Mouse (Mus musculus): Measurements from ENCODE around the gene Usp48. TPM values are rescaled to one million over a fixed set of nuclear protein-coding genes. Genes with fewer than 3 reads are reported as not detected.

The Usp48 gene
- polyA plus RNA-seq, 1 experiment = 26.7 TPM

DNA sequence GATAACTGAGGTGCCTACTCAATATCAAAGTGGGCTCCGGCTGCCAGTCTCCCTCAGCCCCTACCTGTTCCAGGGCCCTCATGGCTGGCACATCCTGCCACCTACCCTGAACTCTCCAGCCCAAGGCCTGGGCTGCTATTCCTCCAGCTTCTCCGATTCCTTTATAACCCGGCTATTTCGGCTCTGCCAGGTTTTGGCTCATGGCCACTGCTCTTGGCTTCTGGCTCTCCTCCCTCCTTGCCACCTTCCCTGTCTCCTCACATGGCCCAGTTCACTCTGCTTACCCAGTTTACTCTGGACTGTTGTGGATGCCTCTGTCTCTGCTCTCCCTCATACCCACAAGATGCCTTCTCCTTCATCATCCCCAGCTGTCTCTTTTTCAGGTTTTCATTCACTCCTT lies 2.6 kb upstream of the Usp48 start:
- Histone ChIP-seq H3K27ac (ENCODE audit: insufficient read depth, low read depth, low read length) (no peak overlapping the region), H3K4me3 (ENCODE audit: low read depth, low read length) (no peak overlapping the region), H3K4me1 (ENCODE audit: control insufficient read depth, insufficient read depth, insufficient read length, low read length) (peaks cover 3% of the 10 kb centered on the region; the same call in 1 of the 2 replicates), H3K27me3 (ENCODE audit: control insufficient read depth, insufficient read depth, low read length) (no peaks in the 10 kb centered on the region), H3K36me3 (ENCODE audit: control insufficient read depth, insufficient read depth, low read length) (no peaks in the 10 kb centered on the region)
- no peak for TF ChIP-seq CTCF (IDR thresholded peaks at IDR 0.05; ENCODE audit: extremely low read depth, insufficient read length, insufficient replicate concordance, low read depth, low read length)
- TF ChIP-seq POLR2A (IDR thresholded peaks at IDR 0.05; ENCODE audit: low read depth, low read length) = no peak
- 39% methylated on average over 4 of the region's 4 CpGs for WGBS

DNA sequence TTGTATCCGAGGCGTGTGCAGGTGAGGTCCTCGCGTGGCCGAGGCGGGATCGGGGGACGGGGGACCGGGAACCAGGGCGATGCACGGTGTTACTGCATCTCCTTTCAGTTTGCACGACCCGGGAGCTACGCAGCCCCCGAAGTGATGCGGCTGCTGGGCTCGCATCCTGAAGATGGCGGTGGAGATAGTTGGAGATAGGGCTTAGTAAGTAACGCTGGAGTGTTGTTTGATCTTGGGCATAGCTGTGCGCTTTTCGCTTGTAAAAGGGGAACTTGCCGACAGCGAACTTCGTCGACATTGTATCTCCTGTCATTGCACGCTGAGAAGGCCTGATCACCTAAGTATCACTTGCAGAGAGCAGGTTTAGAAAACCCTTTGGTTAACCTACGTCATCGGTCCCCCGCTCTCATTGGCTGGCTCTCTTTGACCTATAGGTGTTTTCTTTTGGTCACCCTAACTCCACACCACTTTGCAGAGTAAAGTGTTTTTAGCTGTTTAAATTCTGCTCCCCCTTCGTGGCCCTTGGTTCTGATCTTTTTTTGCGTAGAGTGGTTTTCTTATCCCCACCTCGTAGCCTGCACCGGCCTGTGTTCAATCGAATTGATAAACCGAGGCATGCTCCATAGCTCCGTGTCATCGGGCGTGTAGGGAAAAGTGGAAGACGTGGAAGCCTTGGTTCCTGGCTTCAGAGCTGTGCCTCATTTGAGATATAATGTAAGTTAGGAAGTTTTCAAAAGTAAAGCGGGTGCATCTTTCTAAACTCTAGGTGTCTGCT lies 1.1 kb downstream of the Usp48 start:
- peaks cover 3% of the 10 kb centered on the region; the same call in 1 of the 2 replicates for H3K4me1 ChIP-seq (ENCODE audit: control insufficient read depth, insufficient read depth, insufficient read length, low read length)
- no peaks in the 10 kb centered on the region for H3K27me3 ChIP-seq (ENCODE audit: control insufficient read depth, insufficient read depth, low read length)
- H3K4me3 ChIP-seq (ENCODE audit: low read depth, low read length) = peak overlapping the region; percentile 74
- WGBS = under 1% methylated on average over 40 of the region's 40 CpGs
- no peaks in the 10 kb centered on the region; the same call in 1 of the 2 replicates for H3K36me3 ChIP-seq (ENCODE audit: control insufficient read depth, insufficient read depth, low read length)
- TF ChIP-seq POLR2A (IDR thresholded peaks at IDR 0.05; ENCODE audit: low read depth, low read length) (no peak), CTCF (IDR thresholded peaks at IDR 0.05; ENCODE audit: extremely low read depth, insufficient read length, insufficient replicate concordance, low read depth, low read length) (no peak)
- H3K27ac ChIP-seq (ENCODE audit: insufficient read depth, low read depth, low read length) = peak overlapping the region; percentile 63

DNA sequence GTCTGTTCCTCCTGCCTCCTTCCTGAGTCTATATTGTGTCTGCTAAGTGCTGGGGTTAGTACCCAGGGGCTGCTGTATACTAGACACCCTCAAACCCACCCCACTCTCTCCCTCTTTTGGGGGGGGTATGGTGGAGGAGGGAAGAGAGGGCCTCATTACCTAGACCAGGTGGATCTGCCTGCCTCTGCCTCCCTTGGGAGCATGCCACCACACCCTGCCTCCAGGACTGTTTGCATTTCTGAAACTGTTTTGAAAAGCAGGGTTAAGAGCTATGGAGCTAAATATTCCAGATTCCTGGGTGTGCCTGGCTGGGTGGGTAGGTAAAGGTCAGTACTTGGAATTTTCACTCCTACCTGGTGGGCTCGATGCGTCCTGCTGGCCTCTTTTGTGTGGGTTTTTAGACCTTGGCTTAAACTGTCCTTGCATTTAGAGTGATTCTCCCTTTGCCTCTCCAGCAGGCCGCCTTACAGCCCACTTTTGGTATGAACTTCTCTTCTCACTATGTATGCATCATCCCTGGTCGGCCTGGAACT lies 3.6 kb downstream of the Usp48 start:
- Histone ChIP-seq H3K4me1 (ENCODE audit: control insufficient read depth, insufficient read depth, insufficient read length, low read length) (peaks cover 3% of the 10 kb centered on the region; the same call in 1 of the 2 replicates), H3K27me3 (ENCODE audit: control insufficient read depth, insufficient read depth, low read length) (no peaks in the 10 kb centered on the region), H3K4me3 (ENCODE audit: low read depth, low read length) (no peak overlapping the region), H3K27ac (ENCODE audit: insufficient read depth, low read depth, low read length) (no peak overlapping the region), H3K36me3 (ENCODE audit: control insufficient read depth, insufficient read depth, low read length) (no peaks in the 10 kb centered on the region; the same call in 1 of the 2 replicates)
- TF ChIP-seq POLR2A (IDR thresholded peaks at IDR 0.05; ENCODE audit: low read depth, low read length) = no peak
- no peak for TF ChIP-seq CTCF (IDR thresholded peaks at IDR 0.05; ENCODE audit: extremely low read depth, insufficient read length, insufficient replicate concordance, low read depth, low read length)
- 95% methylated on average over 4 of the region's 4 CpGs for WGBS

DNA sequence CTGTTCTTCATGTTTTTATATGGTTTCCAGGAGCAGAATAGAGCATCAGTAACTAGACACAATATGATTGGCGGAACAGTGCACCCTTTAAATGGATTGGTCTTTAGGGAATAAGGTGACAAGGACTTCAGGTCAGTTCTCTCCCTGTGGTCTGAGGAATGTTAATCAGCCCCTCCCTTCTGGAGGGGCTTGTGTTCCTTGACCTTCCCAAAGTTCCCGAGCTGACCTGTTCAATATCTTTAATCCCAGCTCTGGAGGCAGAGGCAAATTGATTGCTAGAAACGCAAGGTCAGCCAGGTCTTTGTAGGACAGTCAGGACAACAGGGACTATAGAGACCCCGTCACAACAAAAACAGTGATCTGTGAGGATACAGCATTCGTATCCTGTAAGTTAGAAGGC lies 5.0 kb downstream of the Usp48 start:
- Histone ChIP-seq H3K27me3 (ENCODE audit: control insufficient read depth, insufficient read depth, low read length) (no peaks in the 10 kb centered on the region), H3K36me3 (ENCODE audit: control insufficient read depth, insufficient read depth, low read length) (no peaks in the 10 kb centered on the region; the same call in 1 of the 2 replicates), H3K27ac (ENCODE audit: insufficient read depth, low read depth, low read length) (no peak overlapping the region), H3K4me1 (ENCODE audit: control insufficient read depth, insufficient read depth, insufficient read length, low read length) (peaks cover 3% of the 10 kb centered on the region; the same call in 1 of the 2 replicates), H3K4me3 (ENCODE audit: low read depth, low read length) (no peak overlapping the region)
- TF ChIP-seq POLR2A (IDR thresholded peaks at IDR 0.05; ENCODE audit: low read depth, low read length) (no peak), CTCF (IDR thresholded peaks at IDR 0.05; ENCODE audit: extremely low read depth, insufficient read length, insufficient replicate concordance, low read depth, low read length) (no peak)
- 91% methylated on average over 5 of the region's 5 CpGs for WGBS

DNA sequence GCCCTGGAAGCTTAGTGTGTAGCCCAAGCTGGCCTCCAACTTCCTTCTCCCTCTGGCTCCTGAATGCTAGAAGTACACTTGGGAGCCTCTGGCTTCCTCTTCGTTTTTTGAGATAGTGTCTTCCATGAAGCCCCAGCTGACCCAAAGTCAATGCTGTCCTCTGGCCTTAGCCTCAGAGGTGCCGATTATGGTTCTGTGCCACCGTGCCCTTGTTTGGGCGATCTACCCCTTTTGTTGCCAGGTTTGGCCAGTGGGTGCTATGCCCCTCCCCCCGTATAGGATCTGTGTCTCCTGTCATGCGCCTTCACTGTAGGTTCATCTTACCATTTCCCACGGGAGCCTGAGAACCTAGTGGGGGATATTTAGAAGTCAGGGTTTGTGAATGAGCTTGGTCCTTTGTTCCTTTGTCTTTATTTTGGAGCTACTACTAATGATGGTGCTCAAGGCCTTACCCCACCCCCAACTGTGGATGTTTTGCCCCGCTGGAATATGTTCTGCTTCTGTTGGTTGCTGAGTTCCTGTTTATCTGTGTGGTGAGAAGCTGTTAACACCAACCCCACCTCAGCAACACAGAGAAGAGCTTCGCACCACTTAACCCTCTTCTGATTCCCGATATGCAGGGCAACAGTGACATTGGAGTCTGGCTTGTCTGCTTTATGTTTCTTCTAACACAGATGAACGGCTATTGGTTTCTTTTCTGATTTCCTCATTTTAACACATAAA lies 10.1 kb downstream of the Usp48 start:
- H3K36me3 ChIP-seq (ENCODE audit: control insufficient read depth, insufficient read depth, low read length) = peaks cover 28% of the 10 kb centered on the region
- TF ChIP-seq POLR2A (IDR thresholded peaks at IDR 0.05; ENCODE audit: low read depth, low read length) (no peak), CTCF (IDR thresholded peaks at IDR 0.05; ENCODE audit: extremely low read depth, insufficient read length, insufficient replicate concordance, low read depth, low read length) (no peak)
- peak overlapping the region; percentile 18; the same call in 1 of the 2 replicates for H3K27ac ChIP-seq (ENCODE audit: insufficient read depth, low read depth, low read length)
- H3K4me3 ChIP-seq (ENCODE audit: low read depth, low read length) = no peak overlapping the region
- 71% methylated on average over 11 of the region's 11 CpGs for WGBS
- no peaks in the 10 kb centered on the region for H3K4me1 ChIP-seq (ENCODE audit: control insufficient read depth, insufficient read depth, insufficient read length, low read length)
- no peaks in the 10 kb centered on the region for H3K27me3 ChIP-seq (ENCODE audit: control insufficient read depth, insufficient read depth, low read length)

DNA sequence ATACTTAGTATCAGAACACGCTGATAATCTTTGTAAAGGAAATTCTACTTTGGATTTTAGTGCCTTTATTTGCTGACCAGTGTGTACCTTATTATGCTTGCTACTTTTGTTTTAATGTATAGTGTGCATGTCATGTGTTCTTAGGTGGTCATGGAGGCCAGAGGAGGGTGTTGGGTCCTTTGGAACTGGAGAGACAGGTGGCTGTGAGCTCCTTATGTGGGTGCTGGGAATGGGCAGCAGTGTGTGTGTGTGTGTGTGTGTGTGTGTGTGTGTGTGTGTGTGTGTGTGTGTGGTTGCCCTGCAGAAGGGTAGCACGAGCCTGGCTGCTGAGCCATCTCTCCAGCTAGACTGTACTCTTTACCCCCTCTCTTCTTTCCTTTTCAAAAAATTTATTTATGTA lies 13.5 kb downstream of the Usp48 start:
- H3K4me3 ChIP-seq (ENCODE audit: low read depth, low read length) = no peak overlapping the region
- H3K36me3 ChIP-seq (ENCODE audit: control insufficient read depth, insufficient read depth, low read length) = peaks cover 58% of the 10 kb centered on the region
- no peak overlapping the region for H3K27ac ChIP-seq (ENCODE audit: insufficient read depth, low read depth, low read length)
- 97% methylated on average over 2 of the region's 2 CpGs for WGBS
- H3K4me1 ChIP-seq (ENCODE audit: control insufficient read depth, insufficient read depth, insufficient read length, low read length) = peaks cover 5% of the 10 kb centered on the region; the same call in 1 of the 2 replicates
- TF ChIP-seq POLR2A (IDR thresholded peaks at IDR 0.05; ENCODE audit: low read depth, low read length) (no peak), CTCF (IDR thresholded peaks at IDR 0.05; ENCODE audit: extremely low read depth, insufficient read length, insufficient replicate concordance, low read depth, low read length) (no peak)
- H3K27me3 ChIP-seq (ENCODE audit: control insufficient read depth, insufficient read depth, low read length) = no peaks in the 10 kb centered on the region

DNA sequence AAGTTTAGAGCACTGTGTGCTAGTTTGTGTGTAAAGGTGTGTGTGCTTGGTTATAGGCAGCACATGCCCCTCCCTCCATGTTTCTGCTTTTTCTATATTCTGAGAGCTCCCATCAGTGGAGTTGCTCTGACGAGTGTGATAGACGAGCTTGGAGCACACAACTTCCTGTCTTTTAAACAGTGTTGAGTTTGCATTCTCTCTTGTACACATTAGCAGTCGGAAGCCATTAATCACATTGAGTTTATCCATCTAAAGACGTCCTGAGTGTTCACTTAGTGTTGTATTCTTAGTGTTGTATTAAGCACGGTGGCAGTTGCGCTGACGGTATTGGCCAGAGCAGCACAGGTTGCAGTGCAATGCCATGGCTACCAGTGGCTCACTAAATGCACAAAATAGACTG lies 15.7 kb downstream of the Usp48 start:
- no peaks in the 10 kb centered on the region for H3K27me3 ChIP-seq (ENCODE audit: control insufficient read depth, insufficient read depth, low read length)
- WGBS = 77% methylated on average over 7 of the region's 7 CpGs
- no peak overlapping the region for H3K4me3 ChIP-seq (ENCODE audit: low read depth, low read length)
- peaks cover 5% of the 10 kb centered on the region; the same call in 1 of the 2 replicates for H3K4me1 ChIP-seq (ENCODE audit: control insufficient read depth, insufficient read depth, insufficient read length, low read length)
- peak overlapping the region; percentile 37; the same call in 1 of the 2 replicates for H3K27ac ChIP-seq (ENCODE audit: insufficient read depth, low read depth, low read length)
- peaks cover 78% of the 10 kb centered on the region for H3K36me3 ChIP-seq (ENCODE audit: control insufficient read depth, insufficient read depth, low read length)
- TF ChIP-seq CTCF (IDR thresholded peaks at IDR 0.05; ENCODE audit: extremely low read depth, insufficient read length, insufficient replicate concordance, low read depth, low read length) = no peak
- no peak for TF ChIP-seq POLR2A (IDR thresholded peaks at IDR 0.05; ENCODE audit: low read depth, low read length)

Data from small intestine, adult 2 months (tissue).